23 mouse cellular contexts compared by ENCODE assay signal in the genomic region with DNA sequence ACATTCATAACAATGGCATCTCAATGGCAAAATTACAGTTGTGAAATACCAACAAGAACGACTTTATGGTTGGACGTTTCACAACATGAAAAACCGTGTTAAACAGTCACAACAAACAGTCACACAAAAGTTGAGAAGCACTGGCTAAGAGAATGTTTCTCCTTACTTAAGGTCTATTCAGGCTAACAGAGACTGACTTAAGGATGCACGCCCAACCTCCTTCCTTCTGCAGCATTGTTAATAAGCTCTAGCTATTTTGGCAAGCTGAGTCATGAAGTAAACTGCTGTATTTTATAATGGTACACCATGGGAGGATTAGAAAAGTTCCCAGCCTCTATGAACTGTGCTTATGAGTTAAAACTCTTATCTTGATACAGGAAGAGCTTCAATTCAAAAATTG.
"Had no signal": no experiment of that assay in that cellular context is flagged by ENCODE, and none has a peak within 500 bp of the region (broad histone marks: within the 10 kb centered on the region; RNA-seq: fewer than 3 reads in every experiment).

No protein-coding gene starts in this region.

- H3K27me3 ChIP-seq: heart, embryonic 13.5 days; heart, embryonic 15.5 days; hindbrain, embryonic 13.5 days; hindbrain, embryonic 15.5 days; kidney, embryonic 15.5 days; limb, embryonic 13.5 days; limb, embryonic 15.5 days; liver, embryonic 12.5 days had no signal

- H3K4me3 ChIP-seq: heart, embryonic 13.5 days; heart, embryonic 15.5 days; hindbrain, embryonic 13.5 days; hindbrain, embryonic 15.5 days; kidney, embryonic 15.5 days; limb, embryonic 13.5 days; limb, embryonic 15.5 days; liver, embryonic 12.5 days had no signal

- H3K36me3 ChIP-seq: heart, embryonic 13.5 days; heart, embryonic 15.5 days; hindbrain, embryonic 13.5 days; hindbrain, embryonic 15.5 days; kidney, embryonic 15.5 days; limb, embryonic 13.5 days; limb, embryonic 15.5 days; liver, embryonic 12.5 days had no signal

- H3K9me3 ChIP-seq: heart, embryonic 13.5 days; heart, embryonic 15.5 days; hindbrain, embryonic 13.5 days; hindbrain, embryonic 15.5 days; kidney, embryonic 15.5 days; limb, embryonic 13.5 days; limb, embryonic 15.5 days; liver, embryonic 12.5 days had no signal

- DNase-seq: gastrocnemius, postnatal 14 days; gastrocnemius, postnatal 36 days; heart, adult 18-20 months; heart, postnatal 14 days; heart, postnatal 36 days; kidney, adult 11 months; kidney, adult 2 months; kidney, adult 9 months; kidney, postnatal 14 days; kidney, postnatal 36 days; layer of hippocampus, adult 9-11 months; layer of hippocampus, postnatal 36 days; left cerebral cortex, postnatal 4 days had no signal

- H3K4me1 ChIP-seq: kidney, embryonic 15.5 days; limb, embryonic 13.5 days; limb, embryonic 15.5 days had no signal

- H3K27ac ChIP-seq: heart, embryonic 13.5 days; heart, embryonic 15.5 days; hindbrain, embryonic 13.5 days; hindbrain, embryonic 15.5 days; hindbrain, postnatal 0 days; kidney, embryonic 15.5 days; kidney, postnatal 0 days; limb, embryonic 13.5 days; limb, embryonic 15.5 days; liver, embryonic 12.5 days had no signal
